Mouse (Mus musculus) cerebellum, adult 2 months (tissue): ENCODE results near the gene Map4.

ENCODE experiments used
- CTCF ChIP-seq: fragments of 200-500 bp; IDR thresholded peaks from 2 replicates; pipeline ENCODE4 v1.5.1; 2011; ENCODE audit warnings: low read depth, mild to moderate bottlenecking, control low read depth, low read length, moderate library complexity, borderline replicate concordance; ENCODE audit not compliant: insufficient read depth
- POLR2A ChIP-seq: fragments of 200-500 bp; IDR thresholded peaks from 2 replicates; pipeline ENCODE4 v1.6.1; 2011; ENCODE audit warnings: low read length, control low read depth, borderline replicate concordance; ENCODE audit not compliant: insufficient read depth

- TF ChIP-seq POLR2A: no peak
- no peak for TF ChIP-seq CTCF
Measured at GRCm38 (mm10) chr9:110045763-110046377, 114.6 kb downstream of the Map4 start.
